Mouse (Mus musculus) heart, embryonic 15.5 days (tissue): ENCODE data around the gene Rfc2. TPM values are rescaled to one million over a fixed set of nuclear protein-coding genes. Genes with fewer than 3 reads are reported as not detected.

Experiments
- ATAC-seq: fragments of 200-750 bp; cut with Nextera tagmentation; replicated peaks from 2 replicates; pipeline ENCODE4 v1.8.0; 2017; ENCODE audit warnings: low read depth, moderate TSS enrichment; ENCODE audit not compliant: insufficient number of reproducible peaks, insufficient read depth, low FRiP score
- H3K27ac ChIP-seq: fragments of 300-500 bp; sonication (generic); 2 replicates; pipeline ENCODE4 v1.5.1; 2015; ENCODE audit warnings: mild to moderate bottlenecking, inconsistent platforms
- H3K27me3 ChIP-seq: fragments of 300-500 bp; sonication (generic); 2 replicates; pipeline ENCODE4 v1.6.1; 2015; ENCODE audit warnings: inconsistent platforms
- H3K36me3 ChIP-seq: fragments of 300-500 bp; sonication (generic); 2 replicates; pipeline ENCODE4 v1.6.1; 2015; ENCODE audit warnings: mild to moderate bottlenecking, inconsistent platforms
- H3K4me1 ChIP-seq: fragments of 300-500 bp; sonication (generic); replicated peaks from 2 replicates; pipeline ENCODE4 v1.6.1; 2015; ENCODE audit warnings: inconsistent platforms
- H3K4me2 ChIP-seq: fragments of 300-500 bp; sonication (generic); 2 replicates; pipeline ENCODE4 v1.6.1; 2015; ENCODE audit warnings: inconsistent platforms, mild to moderate bottlenecking, moderate library complexity
- H3K4me3 ChIP-seq: fragments of 300-500 bp; sonication (generic); 2 replicates; pipeline ENCODE4 v1.5.1; 2015; ENCODE audit warnings: mild to moderate bottlenecking, inconsistent platforms
- H3K9ac ChIP-seq: fragments of 300-500 bp; sonication (generic); 2 replicates; pipeline ENCODE4 v1.6.1; 2015; ENCODE audit warnings: mild to moderate bottlenecking, inconsistent platforms
- H3K9me3 ChIP-seq: fragments of 300-500 bp; sonication (generic); replicated peaks from 2 replicates; pipeline ENCODE4 v1.6.1; 2016; ENCODE audit warnings: inconsistent platforms
- WGBS: fragments of 180-500 bp; shearing (Covaris S2); methylation state at CpG from one replicate; pipeline ENCODE4 v1.1.7; 2015; ENCODE audit warnings: mixed read lengths; 5-methylcytosine and 5-hydroxymethylcytosine counted together
- polyA plus RNA-seq: library from polyadenylated mRNA; unstranded; fragments of >200 nt; fragmentation: Nextera tagmentation; extraction: Ambion mirVana; gene quantifications from 2 replicates; pipeline ENCODE4 v1.2.1, GENCODE M21; 2015

Rfc2 gene
- polyA plus RNA-seq, 1 experiment from 2014 or later = 156 TPM

GRCm38 (mm10) chr5:134613727-134614126 is 32.6 kb downstream of the Rfc2 start:
- no peaks in the 10 kb centered on the region for H3K9me3 ChIP-seq
- H3K4me3 ChIP-seq = no peak overlapping the region
- H3K9ac ChIP-seq = no peak overlapping the region
- no peaks in the 10 kb centered on the region for H3K27me3 ChIP-seq
- H3K4me2 ChIP-seq = no peak overlapping the region
- H3K27ac ChIP-seq = no peak overlapping the region
- ATAC-seq = no peak
- peaks cover 12% of the 10 kb centered on the region for H3K36me3 ChIP-seq
- 75% methylated on average over 9 of the region's 9 CpGs for WGBS
- H3K4me1 ChIP-seq = no peaks in the 10 kb centered on the region

- Histone ChIP-seq H3K9me3 (no peaks in the 10 kb centered on the region), H3K27ac (no peak overlapping the region), H3K4me1 (no peaks in the 10 kb centered on the region), H3K27me3 (no peaks in the 10 kb centered on the region), H3K4me3 (no peak overlapping the region), H3K36me3 (peaks cover 17% of the 10 kb centered on the region), H3K9ac (no peak overlapping the region), H3K4me2 (no peak overlapping the region)
- ATAC-seq = no peak
- 92% methylated on average over 8 of the region's 8 CpGs for WGBS
Measured at GRCm38 (mm10) chr5:134614296-134614695, 33.1 kb downstream of the Rfc2 start.

- no peaks in the 10 kb centered on the region for H3K27me3 ChIP-seq
- no peak for ATAC-seq
- no peak within 1 kb of the TSS for H3K27ac ChIP-seq
- no peaks in the 10 kb centered on the region for H3K4me1 ChIP-seq
- H3K4me3 ChIP-seq = no peak within 1 kb of the TSS
- no peaks in the 10 kb centered on the region for H3K9me3 ChIP-seq
- peaks cover 22% of the 10 kb centered on the region for H3K36me3 ChIP-seq
- no peak within 1 kb of the TSS for H3K9ac ChIP-seq
- WGBS = 81% methylated on average over 7 of the region's 7 CpGs
- H3K4me2 ChIP-seq = no peak within 1 kb of the TSS
Measured at GRCm38 (mm10) chr5:134614802-134615201, 33.6 kb downstream of the Rfc2 start, which contains the start of gene Lat2. Gene Lat2 (minus strand): TSS chr5:134615025.

- peaks cover 4% of the 10 kb centered on the region; the same call in 1 of the 2 replicates for H3K4me1 ChIP-seq
- H3K9ac ChIP-seq = no peak overlapping the region
- ATAC-seq = no peak
- H3K4me2 ChIP-seq = no peak overlapping the region
- H3K9me3 ChIP-seq = no peaks in the 10 kb centered on the region
- H3K4me3 ChIP-seq = no peak overlapping the region
- no peaks in the 10 kb centered on the region for H3K27me3 ChIP-seq
- H3K27ac ChIP-seq = no peak overlapping the region
- WGBS = 89% methylated on average over 8 of the region's 8 CpGs
- peaks cover 28% of the 10 kb centered on the region for H3K36me3 ChIP-seq
Measured at GRCm38 (mm10) chr5:134615380-134615779, 34.2 kb downstream of the Rfc2 start.

- H3K27me3 ChIP-seq = no peaks in the 10 kb centered on the region
- H3K27ac ChIP-seq = no peak overlapping the region
- no peak for ATAC-seq
- H3K4me2 ChIP-seq = no peak overlapping the region
- H3K36me3 ChIP-seq = peaks cover 32% of the 10 kb centered on the region
- WGBS = 75% methylated on average over 4 of the region's 4 CpGs
- H3K9me3 ChIP-seq = no peaks in the 10 kb centered on the region
- H3K4me3 ChIP-seq = no peak overlapping the region
- H3K4me1 ChIP-seq = peaks cover 6% of the 10 kb centered on the region; the same call in 1 of the 2 replicates
- no peak overlapping the region for H3K9ac ChIP-seq
Measured at GRCm38 (mm10) chr5:134615780-134616179, 34.6 kb downstream of the Rfc2 start.

GRCm38 (mm10) chr5:134617071-134617470 is 35.9 kb downstream of the Rfc2 start:
- no peak for ATAC-seq
- 61% methylated on average over 3 of the region's 3 CpGs for WGBS
- H3K27ac ChIP-seq = no peak overlapping the region
- H3K9ac ChIP-seq = no peak overlapping the region
- no peak overlapping the region for H3K4me2 ChIP-seq
- H3K27me3 ChIP-seq = no peaks in the 10 kb centered on the region
- peaks cover 45% of the 10 kb centered on the region for H3K36me3 ChIP-seq
- peaks cover 6% of the 10 kb centered on the region; the same call in 1 of the 2 replicates for H3K4me1 ChIP-seq
- H3K4me3 ChIP-seq = no peak overlapping the region
- no peaks in the 10 kb centered on the region for H3K9me3 ChIP-seq

GRCm38 (mm10) chr5:134620457-134620856 is 39.3 kb downstream of the Rfc2 start:
- Histone ChIP-seq H3K36me3 (peaks cover 77% of the 10 kb centered on the region), H3K9me3 (no peaks in the 10 kb centered on the region), H3K4me3 (no peak overlapping the region), H3K27me3 (no peaks in the 10 kb centered on the region), H3K4me1 (peaks cover 6% of the 10 kb centered on the region; the same call in 1 of the 2 replicates), H3K9ac (no peak overlapping the region), H3K27ac (no peak overlapping the region), H3K4me2 (no peak overlapping the region)
- 87% methylated on average over 9 of the region's 9 CpGs for WGBS
- no peak for ATAC-seq

GRCm38 (mm10) chr5:134621099-134621640 is 40.0 kb downstream of the Rfc2 start:
- H3K27ac ChIP-seq = no peak overlapping the region
- no peak overlapping the region for H3K9ac ChIP-seq
- peaks cover 84% of the 10 kb centered on the region for H3K36me3 ChIP-seq
- no peak overlapping the region for H3K4me3 ChIP-seq
- peaks cover 6% of the 10 kb centered on the region; the same call in 1 of the 2 replicates for H3K4me1 ChIP-seq
- H3K27me3 ChIP-seq = no peaks in the 10 kb centered on the region
- no peak for ATAC-seq
- WGBS = 86% methylated on average over 16 of the region's 16 CpGs
- H3K9me3 ChIP-seq = no peaks in the 10 kb centered on the region
- no peak overlapping the region for H3K4me2 ChIP-seq

- ATAC-seq = no peak
- Histone ChIP-seq H3K27me3 (no peaks in the 10 kb centered on the region), H3K27ac (no peak overlapping the region), H3K4me3 (no peak overlapping the region), H3K9me3 (no peaks in the 10 kb centered on the region), H3K36me3 (peaks cover 92% of the 10 kb centered on the region), H3K4me2 (no peak overlapping the region), H3K9ac (no peak overlapping the region), H3K4me1 (peaks cover 6% of the 10 kb centered on the region; the same call in 1 of the 2 replicates)
- 72% methylated on average over 2 of the region's 2 CpGs for WGBS
Measured at GRCm38 (mm10) chr5:134622069-134622468, 40.9 kb downstream of the Rfc2 start.

- no peak overlapping the region for H3K27ac ChIP-seq
- H3K27me3 ChIP-seq = no peaks in the 10 kb centered on the region
- peaks cover 24% of the 10 kb centered on the region for H3K4me1 ChIP-seq
- no peak for ATAC-seq
- 34% methylated on average over 4 of the region's 4 CpGs for WGBS
- H3K9ac ChIP-seq = no peak overlapping the region
- H3K4me3 ChIP-seq = no peak overlapping the region
- peaks cover 40% of the 10 kb centered on the region for H3K36me3 ChIP-seq
- H3K4me2 ChIP-seq = no peak overlapping the region
- no peaks in the 10 kb centered on the region for H3K9me3 ChIP-seq
Measured at GRCm38 (mm10) chr5:134629508-134629907, 48.3 kb downstream of the Rfc2 start.

GRCm38 (mm10) chr5:134630835-134631234 is 49.7 kb downstream of the Rfc2 start:
- Histone ChIP-seq H3K36me3 (peaks cover 37% of the 10 kb centered on the region), H3K27me3 (no peaks in the 10 kb centered on the region), H3K4me2 (no peak overlapping the region), H3K27ac (no peak overlapping the region), H3K9me3 (no peaks in the 10 kb centered on the region), H3K4me1 (peaks cover 24% of the 10 kb centered on the region), H3K9ac (no peak overlapping the region), H3K4me3 (no peak overlapping the region)
- ATAC-seq = no peak

GRCm38 (mm10) chr5:134632841-134633240 is 51.7 kb downstream of the Rfc2 start:
- no peak overlapping the region for H3K9ac ChIP-seq
- H3K4me3 ChIP-seq = no peak overlapping the region
- no peaks in the 10 kb centered on the region for H3K9me3 ChIP-seq
- peaks cover 30% of the 10 kb centered on the region for H3K4me1 ChIP-seq
- WGBS = 59% methylated on average over 2 of the region's 2 CpGs
- no peak for ATAC-seq
- H3K36me3 ChIP-seq = peaks cover 31% of the 10 kb centered on the region
- no peak overlapping the region for H3K4me2 ChIP-seq
- H3K27ac ChIP-seq = no peak overlapping the region
- H3K27me3 ChIP-seq = no peaks in the 10 kb centered on the region
